Mouse (Mus musculus) ES-Bruce4 (cell line): ENCODE measurements at regions not wholly inside any gene's neighbourhood (a gene's known extent, or its start where the extent isn't known, plus 50 kb on each side); places are given as distances from the start of the nearest gene placed in this dataset.

ENCODE experiments used
- CTCF ChIP-seq: IDR thresholded peaks from one replicate; pipeline ENCODE4 v1.8.1; 2011; ENCODE audit warnings: low read depth, low read length
- EP300 ChIP-seq: IDR thresholded peaks from 2 replicates; pipeline ENCODE4 v1.6.1; 2011; ENCODE audit warnings: low read depth, low read length; ENCODE audit not compliant: insufficient read depth
- POLR2A ChIP-seq: IDR thresholded peaks from one replicate; pipeline ENCODE4 v1.8.1; 2011; ENCODE audit warnings: low read length; ENCODE audit not compliant: insufficient read depth

DNA sequence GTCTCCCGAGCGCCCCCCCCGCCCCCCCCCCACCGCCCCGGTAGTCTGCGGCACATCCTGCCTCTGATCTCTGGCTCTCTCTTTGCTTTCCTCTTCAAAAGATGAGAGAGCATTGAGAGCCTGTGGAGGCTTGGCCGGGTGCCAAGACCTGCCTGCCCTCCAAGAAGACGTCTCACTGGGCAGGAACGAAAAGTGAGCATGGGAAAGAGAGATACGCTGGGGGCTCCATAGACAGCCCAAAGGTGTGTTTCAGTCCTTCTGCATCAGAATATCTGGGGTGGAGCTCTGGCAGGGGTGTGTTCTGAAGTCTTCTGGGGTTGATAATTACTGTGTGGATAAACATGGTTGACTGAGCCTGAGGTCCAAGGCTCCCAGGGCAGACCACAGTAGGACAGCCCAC, 126.7 kb downstream of the Mrm1 start:
- TF ChIP-seq CTCF (no peak), POLR2A (no peak), EP300 (no peak)
